Mouse (Mus musculus): Measurements from ENCODE around the gene A730009L09Rik. TPM values are rescaled to one million over a fixed set of nuclear protein-coding genes. Genes with fewer than 3 reads are reported as not detected.

Gene A730009L09Rik
- not detected in 2 replicates for polyA plus RNA-seq (2012; rRNA removed)

DNA sequence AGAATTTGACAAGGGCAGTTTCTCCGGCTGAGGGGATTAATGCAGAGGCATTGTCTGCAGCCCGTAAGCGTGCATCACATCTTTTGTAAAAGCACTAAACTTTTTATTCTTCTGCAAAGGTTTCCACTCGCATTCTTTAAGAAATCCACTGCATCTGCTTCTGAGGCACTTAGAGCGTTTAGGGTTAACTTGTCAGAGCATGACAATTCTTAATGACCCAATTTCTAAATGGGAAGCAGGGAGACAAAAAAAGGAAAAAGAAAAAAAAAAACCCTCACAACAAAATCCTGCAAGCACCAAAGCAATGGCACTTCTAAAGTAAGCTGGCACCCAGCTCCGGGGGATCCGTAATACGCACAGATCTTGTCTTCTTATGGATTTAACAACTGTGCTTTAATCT, at the start of gene A730009L09Rik:
Gene A730009L09Rik, plus strand, starts transcription at position 301 of the 400 bp plus-strand sequence.

Other genes starting within 250 kb of the A730009L09Rik start
- gene Mrpl39, start 220.6 kb downstream of the A730009L09Rik start, polyA plus RNA-seq (2012; rRNA removed), result 5.0 and 10.3 TPM in 2 replicates

Measured in ovary, adult 2 months (tissue).